Mouse (Mus musculus): Measurements from ENCODE around the gene Stk32c.

Stk32c gene

GRCm38 (mm10) chr7:139228447-139229171 is 15.5 kb upstream of the Stk32c start:
- peak; percentile 41 for DNase-seq

DNA sequence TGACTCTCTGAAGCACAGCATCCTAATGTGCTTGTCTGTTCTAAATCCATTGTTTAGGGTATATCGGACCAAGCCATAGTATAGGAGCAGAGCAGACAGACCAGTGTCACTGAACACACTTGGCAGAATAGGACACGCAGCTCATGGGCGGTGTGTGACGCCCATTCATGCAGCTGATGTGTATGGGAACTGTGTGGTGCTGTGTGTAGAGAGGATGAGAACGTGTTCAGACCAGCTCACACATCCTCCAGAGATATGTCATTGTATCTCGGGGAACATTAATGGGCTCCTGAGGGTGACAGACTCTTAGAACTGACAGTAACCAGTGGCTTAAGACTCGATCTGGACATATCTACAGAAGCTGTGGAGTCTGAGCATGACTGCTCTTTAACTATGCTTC is 13.3 kb upstream of the Stk32c start:
- DNase-seq: no peak

DNA sequence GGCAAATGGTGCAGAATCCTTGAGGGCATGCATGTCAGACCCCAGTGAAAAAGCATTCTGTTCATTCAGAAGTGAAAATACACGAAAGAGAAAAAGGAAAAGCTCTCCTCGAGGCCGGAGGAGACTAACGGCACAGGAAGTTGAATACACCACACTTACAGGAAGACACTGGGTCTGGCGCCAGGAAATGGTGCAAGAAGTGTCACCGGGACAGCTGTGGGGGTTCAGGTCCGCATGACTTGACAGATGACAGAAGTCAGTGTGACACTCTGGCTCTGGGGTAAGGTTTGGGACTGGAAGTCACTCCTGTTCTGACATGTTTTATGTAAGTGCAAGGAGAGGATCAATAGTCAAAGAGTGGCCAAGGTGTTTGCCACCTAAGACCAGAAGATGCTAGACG is 11.6 kb upstream of the Stk32c start:
- DNase-seq: peak; percentile 77

DNA sequence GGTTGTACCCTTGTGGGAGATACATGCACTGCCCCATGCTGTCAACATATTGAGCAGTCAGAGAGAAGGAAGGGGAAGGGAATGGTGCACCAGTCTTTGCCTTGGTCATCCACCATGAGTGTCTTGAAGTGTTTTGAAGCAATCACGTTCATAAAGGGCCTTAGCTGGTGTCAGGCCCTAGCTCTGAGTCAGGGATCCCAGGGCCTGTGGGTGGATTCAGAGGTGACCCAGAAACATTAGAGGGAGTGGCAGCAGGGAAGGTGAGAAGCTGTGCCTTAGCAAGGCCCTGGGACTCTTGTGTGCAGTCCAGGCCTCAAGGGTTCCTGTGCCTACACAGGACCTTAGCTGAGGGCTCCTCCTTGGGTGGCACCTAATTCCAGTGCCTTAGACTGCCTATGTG is 11.0 kb upstream of the Stk32c start:
- no peak for DNase-seq

GRCm38 (mm10) chr7:139222341-139222740 is 9.2 kb upstream of the Stk32c start:
- no peak for DNase-seq

DNA sequence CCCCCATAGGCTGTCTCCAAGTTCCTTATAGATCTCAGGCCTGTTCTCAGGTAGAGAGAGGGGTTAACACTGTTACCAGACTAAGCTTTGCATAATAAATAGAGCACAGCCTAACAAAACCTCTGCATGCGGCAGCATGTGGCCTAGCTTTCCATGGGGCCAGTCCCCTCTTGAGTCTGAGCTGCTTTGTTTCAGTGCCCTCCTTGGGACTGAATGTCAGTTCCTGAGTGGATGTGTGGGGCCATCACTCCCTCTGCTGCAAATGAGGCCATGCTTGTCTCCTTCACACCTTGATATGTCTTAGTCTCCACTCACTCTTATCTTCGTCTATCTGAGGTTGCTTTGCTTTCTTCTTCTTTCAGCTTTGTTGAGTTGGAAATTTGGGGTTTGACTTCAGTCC is 8.7 kb upstream of the Stk32c start:
- no peak for DNase-seq

DNA sequence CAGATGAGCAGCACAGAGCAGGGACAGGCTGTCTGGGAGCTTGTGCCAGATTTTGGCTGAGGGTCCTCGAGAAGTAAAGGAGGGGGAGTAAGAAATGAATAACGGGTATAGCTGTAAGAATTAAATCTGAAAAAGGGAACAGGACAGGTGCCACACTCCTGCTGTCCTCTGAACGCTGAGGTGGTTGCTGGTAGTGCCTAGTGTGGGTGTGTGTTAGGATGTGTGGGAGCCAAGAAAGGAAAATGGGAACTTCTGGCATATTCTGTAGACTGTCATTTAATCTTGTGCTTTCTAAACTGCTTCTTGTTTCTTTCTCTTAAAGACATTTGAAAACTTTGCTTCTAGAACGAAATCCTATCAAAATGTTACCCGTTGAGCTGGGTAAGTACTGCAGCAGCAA is 8.0 kb upstream of the Stk32c start:
- DNase-seq: no peak

GRCm38 (mm10) chr7:139220303-139220702 is 7.2 kb upstream of the Stk32c start:
- peak; percentile 61 for DNase-seq

DNA sequence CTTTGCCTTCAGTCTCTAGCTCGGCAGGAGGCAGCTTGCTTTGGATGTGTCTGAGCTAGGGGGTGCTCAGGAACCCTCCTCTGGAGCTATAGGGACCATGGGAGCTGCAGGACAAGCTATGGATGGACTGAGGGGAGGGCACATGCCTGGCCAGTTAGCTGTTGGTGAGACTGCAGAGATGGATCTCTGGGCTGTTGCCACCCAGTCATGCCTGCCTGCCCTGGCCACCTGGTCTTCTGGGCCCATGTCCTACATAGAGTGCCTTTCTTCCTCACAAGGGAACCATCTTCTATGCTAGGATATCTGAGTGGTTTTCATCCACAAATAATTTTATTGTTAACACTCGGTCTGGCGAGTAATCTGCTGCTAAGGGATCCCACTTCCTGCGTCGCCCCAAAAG is 6.4 kb upstream of the Stk32c start:
- no peak for DNase-seq

GRCm38 (mm10) chr7:139218641-139219415 is 5.7 kb upstream of the Stk32c start:
- peak; percentile 51 for DNase-seq

DNA sequence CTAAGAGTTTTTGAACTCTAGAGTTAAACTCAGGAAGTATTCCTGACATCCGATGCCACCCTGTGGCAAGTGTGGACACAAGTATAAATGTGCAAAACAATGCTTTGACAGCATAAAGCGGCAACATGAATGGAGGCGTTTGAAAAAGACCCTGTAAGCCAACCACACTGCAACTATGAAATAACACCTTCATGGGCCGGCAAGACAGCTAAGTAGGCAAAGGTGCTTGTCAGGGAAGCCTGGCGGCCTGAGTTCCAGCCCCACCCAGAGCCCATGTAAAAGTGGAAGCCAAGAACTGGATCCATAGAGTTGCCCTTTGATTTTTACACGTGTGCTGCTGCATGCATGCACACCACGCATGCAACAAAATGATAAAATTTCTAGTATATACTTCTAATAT is 3.9 kb upstream of the Stk32c start:
- DNase-seq: no peak

- DNase-seq: peak; percentile 24
Observed at GRCm38 (mm10) chr7:139216464-139216863, 3.4 kb upstream of the Stk32c start.

- no peak for DNase-seq
Observed at GRCm38 (mm10) chr7:139215946-139216345, 2.8 kb upstream of the Stk32c start.

- DNase-seq: no peak
Observed at GRCm38 (mm10) chr7:139215516-139215915, 2.4 kb upstream of the Stk32c start.

GRCm38 (mm10) chr7:139214596-139215340 is 1.7 kb upstream of the Stk32c start:
- DNase-seq: no peak

DNA sequence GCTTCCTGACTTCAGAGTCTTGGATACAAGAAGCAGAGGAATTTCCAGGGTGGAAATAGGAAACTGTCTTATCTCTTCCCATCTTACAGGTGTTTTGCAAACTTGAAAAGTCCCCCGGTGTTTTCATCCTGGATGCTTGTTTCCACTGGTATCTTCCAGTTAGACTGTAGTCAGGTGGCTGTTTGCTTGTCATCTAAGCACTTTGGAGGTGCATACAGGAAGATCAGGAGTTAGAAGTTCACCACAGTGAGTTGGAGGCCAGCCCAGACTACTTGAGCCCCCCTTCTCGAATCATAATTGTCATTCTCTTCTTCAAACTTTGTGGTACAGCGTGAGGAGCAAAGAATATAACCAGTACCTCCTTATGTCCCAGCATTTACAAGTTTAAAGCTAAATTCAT is 1.1 kb upstream of the Stk32c start:
- no peak for DNase-seq

- no peak for DNase-seq
Observed at GRCm38 (mm10) chr7:139213751-139214150, 644 bp upstream of the Stk32c start.

DNA sequence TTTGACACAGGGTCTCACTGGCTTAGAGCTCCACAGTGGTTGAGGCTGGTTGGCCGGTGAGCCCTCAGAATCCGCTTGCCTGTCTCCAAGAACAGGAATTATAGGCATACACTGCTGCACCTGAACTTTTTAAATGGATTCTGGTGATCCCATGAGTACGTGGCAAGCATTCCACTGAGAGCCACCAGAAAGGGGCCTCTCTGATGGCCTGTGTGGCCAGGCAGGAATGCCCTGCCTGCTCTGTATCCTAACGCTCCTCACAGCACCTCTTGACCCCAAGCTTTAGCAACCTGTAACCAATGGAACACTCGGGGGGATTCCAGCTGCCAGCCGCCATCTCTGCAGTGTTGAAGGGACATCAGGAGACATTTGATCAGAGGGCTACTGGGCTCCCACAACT is 1.3 kb downstream of the Stk32c start:
- DNase-seq: no peak

DNA sequence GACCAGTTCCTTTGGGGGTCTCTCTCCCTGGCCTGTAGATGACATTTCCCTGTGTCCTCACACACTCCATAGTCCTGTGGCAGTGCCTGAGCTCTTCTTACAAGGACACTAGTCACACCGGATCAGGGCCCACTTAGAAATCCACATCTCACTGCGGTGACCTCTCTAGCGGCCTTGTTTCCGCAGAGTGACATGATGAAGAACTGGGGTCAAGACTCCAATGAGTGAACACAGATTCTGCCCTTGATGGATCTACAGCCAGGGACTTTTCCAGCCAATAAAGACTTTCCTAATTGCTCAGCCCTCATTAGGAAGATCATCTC is 4.4 kb downstream of the Stk32c start:
- no peak for DNase-seq

DNA sequence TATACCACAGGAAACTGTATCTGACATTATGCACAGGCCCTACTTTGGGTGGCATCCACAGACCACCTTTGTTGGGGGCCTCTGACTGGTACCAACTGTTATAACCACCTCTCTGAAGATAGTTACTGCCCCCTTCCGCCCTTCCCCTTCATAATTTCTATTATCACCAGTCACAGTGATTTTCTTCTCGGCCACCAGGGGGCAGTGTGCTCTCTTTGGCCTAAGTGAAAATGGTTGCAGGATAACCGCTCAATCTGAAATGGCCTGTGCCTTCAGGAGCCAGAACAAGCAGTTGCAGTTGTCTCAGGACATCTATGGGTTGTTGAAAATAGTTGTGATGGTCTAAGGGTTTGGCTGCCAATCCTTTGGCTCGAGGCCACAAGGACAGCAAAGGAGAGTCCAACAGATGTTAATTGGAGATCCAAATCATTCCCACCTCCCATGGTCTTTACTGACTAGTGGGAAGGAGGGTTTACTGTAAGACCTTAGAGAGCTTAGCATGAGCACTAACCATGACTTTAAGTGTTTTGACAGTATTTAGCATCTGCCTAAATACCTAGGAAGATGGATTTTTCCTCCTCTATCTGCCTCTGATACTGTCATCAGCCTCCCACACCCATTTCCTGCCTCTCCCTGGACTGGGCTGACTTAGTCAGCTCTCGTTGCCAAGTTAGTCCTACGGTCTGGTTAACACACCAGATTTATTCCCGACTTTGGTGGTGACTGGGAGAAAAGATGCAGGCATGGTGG is 4.9 kb downstream of the Stk32c start:
- peak; percentile 59 for DNase-seq

DNA sequence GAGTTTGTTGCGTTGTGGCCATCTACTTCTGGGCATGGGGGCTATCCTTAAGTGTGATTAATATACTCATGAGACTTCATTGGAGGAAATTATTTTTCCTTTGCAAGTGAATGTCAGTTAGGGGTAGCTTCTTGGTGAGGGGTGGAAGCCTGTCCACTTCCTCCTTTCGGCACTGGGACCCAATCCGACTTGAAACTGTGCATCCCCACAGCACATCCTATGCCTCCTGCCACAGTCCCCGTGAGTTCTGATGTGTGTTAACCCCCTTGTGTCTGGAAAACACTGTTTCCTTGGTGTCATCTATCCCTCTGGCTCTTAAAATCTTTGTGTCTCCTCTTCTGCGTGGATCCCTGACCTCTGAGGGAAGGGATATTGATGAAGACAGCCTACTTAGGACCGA is 11.9 kb downstream of the Stk32c start:
- DNase-seq: no peak

DNA sequence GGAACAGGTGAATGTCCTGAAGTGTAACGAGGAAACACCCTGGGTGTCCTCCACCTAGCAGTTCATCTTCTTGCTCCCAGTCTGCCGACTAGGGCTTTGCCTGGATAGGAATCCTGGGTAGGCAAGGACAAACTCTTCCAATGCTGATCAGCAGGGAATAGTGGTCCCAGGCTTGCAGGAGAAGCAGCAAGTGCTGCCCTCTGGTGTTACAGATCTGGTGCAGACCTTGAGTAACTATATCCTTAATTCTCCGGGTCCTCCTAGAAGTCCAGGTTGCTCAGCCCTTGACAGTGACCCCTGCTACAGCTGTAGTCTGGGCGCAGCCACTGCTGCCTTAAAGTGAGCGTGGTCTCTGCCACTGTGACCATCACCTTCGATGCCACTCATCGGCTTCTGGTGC is 13.0 kb downstream of the Stk32c start:
- peak; percentile 78 for DNase-seq

DNA sequence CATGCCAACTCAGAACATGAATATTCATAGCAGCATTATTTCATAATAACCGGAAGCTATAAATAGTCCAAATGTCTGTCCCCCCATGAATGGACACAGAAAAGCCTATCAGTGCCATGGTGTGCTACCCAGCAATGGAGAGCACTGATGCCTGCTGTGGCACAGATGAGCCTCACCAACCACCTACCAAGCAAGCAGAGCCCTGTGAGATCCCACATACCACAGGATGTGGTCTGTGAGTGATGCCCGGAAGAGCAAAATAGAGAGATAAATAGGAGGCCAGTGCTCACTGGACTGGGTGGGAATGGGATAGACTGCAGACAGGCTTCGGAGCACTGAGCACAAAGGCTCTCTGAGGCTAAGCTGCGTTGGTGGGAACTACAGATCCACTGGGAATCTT is 16.1 kb downstream of the Stk32c start:
- DNase-seq: no peak

Measured in lung, postnatal 36 days (tissue).